Mouse (Mus musculus): ENCODE results near the gene Slx4ip. TPM values are rescaled to one million over a fixed set of nuclear protein-coding genes. Genes with fewer than 3 reads are reported as not detected.
"Not testable (repeated sequence)": the region's sequence is repeated elsewhere in the genome, so short reads cannot be mapped to it uniquely, and the experiment has no call there.

Slx4ip gene
- 1 to 10 TPM; 1.3 to 2.0 (median 1.5) TPM for total RNA-seq (2022)

DNA sequence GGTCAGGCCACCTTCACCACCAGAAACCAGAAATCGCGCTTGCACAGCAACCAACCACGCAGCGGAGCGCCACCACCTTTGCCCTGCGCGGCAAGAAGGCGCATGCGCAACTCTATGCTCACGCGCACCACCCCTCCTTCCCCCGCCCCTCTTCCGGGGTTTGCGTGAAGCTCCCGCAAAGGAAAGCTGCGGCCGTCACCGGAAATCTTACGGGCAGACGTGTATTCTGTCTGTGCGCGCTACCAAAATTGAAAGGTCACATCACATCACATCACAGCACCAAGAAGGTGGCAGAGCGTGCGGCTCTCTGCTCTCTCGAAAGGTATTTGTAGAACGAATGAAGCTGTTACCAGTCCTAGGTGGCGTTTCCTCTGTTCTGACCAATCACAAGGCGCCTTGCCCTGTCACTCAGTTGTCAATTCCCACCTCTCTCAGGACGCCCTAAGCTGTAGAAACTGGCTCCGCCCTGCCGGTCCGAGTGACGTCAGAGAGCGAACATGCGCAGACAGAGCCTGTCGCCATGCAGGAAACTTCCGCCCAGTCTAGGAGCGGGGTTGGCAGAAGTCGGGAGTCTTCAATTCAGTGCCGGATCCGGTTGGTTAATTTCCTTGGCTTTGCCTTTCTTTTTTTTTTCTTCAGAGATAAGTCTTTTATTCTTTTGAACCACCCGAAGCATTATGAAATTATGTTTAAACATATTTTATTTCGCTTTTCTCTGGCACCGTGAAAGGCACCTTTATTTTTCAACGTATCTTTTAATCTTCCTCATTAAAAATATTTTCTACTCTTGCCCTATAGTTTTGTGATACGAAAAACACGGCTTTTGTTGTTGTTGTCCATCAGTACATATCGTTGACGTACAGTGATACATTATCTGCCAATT lies at the start of gene Slx4ip, which contains the start of the genes AL731706.1 and Mkks:
Gene Slx4ip (plus strand): TSS at position 151 of the 883 bp plus-strand sequence.
Gene AL731706.1 (minus strand): TSS at position 322 of the 883 bp plus-strand sequence.
Gene Mkks (minus strand): TSS at position 322 of the 883 bp plus-strand sequence.
- DNase-seq (ENCODE audit: low spot score): peak; percentile 100

DNA sequence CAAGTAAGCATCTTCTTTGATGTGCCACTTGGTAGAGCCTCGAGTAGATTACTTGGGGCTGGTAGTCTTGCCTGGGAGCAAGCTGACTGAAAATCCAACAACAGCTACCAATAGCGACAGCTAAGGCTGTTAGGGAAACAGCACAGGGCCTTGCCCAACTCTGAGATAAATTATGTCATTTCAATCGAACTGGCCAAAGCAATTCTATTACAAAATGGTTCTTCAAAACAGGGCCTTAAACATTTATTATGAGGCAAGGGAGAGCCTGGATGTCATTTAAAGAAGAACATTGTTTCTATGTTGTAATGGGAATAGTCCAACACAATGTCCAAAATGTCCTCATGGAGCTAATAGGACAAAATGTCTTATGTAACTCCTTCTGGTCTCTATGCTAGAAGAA lies 40.7 kb upstream of the Slx4ip start:
- DNase-seq (ENCODE audit: low spot score): no peak

DNA sequence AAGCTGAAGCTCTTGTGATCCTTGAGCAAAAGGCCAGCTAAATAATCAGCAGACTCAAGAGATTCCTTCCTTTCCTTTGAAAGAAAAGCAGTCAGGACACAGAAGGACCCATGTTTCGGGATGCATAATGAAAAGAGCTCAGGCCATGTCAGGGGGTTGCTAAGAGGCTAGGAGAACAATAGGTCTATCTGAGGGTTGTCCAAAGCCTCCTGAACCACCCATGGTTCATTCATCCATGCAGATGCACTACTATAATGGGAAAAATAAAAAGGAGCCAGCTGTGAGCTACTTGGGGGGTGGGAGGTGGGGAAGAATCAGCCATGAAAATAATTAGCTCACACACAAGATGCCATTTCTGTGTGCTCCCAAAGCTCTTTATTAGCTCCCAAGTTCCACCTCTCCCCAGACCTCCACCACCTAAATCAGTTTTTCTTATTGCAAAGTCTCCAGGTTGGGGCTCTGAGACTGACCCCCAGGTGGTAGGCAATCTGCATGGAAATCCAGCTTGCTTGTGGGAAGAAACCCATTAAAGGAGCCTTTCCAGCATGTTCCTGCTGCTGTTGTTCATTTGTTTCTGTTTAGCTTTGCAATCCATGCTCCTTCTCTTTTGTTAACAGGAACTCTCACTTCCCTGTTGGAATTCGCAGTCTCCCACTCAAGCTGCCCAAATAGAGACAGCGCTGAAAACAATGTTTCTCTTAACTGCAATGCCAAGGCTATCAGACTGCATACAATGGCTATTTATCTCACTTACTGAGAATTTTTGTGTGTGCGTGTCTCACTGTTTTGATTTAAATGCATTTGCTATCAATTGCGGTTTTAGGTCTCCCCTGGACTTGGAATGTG lies 36.3 kb upstream of the Slx4ip start:
- DNase-seq (ENCODE audit: low spot score): no peak

DNA sequence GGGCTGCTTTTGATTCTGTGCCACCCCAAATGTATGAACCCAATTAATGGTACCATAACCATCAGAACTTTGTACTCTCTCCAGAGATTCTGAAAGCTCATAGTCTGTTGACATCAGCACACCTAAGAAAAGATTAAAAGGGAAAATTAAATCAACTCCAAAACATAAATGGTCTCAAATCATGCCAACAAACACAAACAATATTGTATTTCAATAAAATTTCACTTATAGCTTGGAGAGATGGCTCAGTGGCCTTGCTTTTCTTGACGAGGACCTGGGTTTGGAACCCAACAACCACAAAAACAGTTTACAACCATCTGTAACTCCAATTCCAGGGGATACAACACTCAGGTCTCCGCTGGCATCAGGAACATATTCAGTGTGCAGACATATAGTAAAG lies 5.4 kb upstream of the Slx4ip start, which contains the start of gene AL731706.2:
Gene AL731706.2 (minus strand): TSS at position 101 of the 400 bp plus-strand sequence.
- no peak for DNase-seq (ENCODE audit: low spot score)

DNA sequence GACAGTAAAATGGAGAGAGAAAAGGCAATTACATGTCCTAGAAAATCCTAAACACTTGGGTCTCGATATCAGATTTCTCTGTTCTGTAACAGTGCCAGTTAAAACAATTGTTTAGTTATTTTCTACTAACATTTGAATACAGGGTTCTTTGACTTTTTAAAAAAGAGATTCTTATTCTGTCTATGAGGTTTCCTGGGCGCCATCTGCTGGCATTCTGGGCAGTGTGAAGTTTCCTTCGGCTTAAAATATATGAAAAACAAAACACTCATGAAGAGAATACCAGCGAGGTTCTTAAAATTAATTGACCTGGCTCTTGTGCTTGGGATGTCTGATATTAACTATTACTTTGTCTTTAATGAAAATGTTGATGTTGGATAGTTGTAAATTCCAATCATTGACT lies 4.2 kb upstream of the Slx4ip start:
- peak; percentile 25 for DNase-seq (ENCODE audit: low spot score)

DNA sequence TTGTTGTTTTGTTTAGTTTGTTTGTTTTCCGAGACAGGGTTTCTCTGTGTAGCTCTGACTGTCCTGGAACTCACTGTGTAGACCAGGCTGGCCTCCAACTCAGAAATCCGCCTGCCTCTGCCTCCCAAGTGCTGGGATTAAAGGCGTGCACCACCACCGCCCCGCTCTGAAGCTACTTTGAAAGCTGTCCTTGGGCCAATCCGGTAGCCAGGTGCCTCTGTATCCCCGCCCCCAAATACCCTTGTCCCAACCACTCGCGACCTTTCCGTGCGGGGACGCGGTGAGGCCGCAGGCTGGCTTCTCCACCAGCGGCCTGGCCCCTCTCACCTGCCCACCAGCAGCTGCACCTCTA lies 326 bp upstream of the Slx4ip start:
- not testable (repeated sequence) for DNase-seq (ENCODE audit: low spot score)

DNA sequence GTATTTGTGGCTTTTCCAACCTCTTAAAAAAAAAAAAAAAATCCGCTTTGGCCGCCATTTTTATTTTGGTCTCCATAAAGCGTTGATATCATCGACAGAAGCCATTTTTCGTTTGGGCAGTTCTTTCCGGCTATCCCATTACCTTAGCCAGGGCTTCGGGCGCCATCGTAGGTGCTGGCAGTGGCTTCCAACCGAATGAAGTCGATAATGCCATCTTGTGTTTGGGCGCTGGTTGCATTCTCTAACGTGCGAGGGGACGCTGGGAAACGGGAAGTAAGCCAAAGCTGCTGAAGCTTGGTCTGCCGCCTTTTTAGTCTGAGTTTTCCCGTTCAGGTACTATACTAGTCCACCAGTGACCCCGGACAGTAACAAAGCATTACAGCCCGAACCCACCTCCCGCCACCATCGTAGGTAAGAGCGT lies 943 bp downstream of the Slx4ip start:
- DNase-seq (ENCODE audit: low spot score): peak; percentile 98

DNA sequence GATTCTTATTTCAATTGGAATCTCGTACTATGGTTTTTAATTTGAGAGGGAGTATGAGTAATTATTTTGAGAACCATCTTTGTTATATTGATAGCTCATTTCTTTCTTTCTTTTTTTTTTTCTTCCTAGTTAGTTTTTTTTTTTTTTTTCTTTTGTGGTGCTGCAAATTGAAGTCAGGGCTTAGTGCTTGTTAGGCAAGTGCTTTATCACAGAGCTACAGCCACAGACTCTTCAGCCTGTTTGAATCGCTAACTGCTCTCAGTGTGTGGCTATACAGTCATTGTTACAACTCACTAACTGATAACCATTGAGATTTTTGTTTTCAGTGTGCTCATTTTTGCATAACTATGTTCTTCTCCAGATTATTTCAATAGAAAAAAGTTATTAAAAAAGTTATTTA lies 3.5 kb downstream of the Slx4ip start:
- DNase-seq (ENCODE audit: low spot score): no peak

DNA sequence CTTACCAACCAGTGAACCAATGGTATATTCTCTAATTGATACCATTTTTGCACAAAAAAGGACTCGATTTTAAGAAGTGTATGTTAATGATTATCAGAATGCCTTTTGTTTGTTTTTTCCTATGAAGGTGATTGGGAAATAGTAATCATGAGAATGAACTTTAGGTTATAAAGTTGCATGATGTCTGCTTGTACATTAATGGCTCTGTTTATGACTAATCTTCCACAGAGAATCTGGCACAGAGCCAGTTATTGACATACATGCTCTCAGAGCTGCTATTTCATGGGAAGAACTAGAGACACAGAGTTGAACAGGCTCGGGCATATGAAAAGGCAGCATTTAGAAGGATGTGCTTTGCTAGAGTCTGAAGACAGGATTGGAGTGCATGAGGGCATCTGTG lies 5.1 kb downstream of the Slx4ip start:
- no peak for DNase-seq (ENCODE audit: low spot score)

DNA sequence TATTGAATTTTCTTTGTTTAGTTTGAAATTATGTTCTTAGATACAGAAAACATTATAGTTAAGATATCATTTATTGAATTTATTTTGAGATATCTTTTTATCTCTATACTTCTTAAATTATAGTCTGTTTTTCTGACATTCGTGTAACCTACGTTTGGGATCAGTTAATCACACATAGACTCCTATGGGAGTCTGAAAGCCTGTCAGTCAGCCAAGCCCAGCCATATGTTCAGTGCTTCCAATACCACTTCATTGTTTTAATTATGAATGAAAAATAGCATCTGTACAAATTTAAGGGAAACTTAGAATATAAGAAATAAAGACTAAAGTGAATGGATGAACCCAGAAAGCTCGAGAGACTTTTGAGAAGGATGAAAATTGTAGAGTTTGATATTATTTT lies 17.6 kb downstream of the Slx4ip start:
- no peak for DNase-seq (ENCODE audit: low spot score)

DNA sequence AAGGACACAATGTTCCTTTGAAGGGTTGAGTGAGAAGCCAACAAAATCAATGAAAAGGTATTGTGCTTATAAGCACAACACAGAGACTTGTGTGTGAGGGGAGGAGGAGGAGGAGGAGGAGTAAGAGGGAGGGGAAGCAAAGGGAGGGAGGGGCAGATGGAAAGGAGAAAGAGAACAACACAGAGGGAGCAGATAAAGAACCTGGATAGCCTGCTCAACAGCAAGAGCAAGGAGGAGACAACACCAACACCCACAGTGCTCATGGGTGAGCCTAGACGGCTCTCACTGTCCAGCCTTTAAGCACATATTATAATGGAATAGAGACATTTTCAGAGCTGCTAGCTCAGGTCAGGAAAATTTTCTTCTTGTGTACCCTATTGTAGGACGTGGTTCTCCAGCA lies 18.3 kb downstream of the Slx4ip start:
- no peak for DNase-seq (ENCODE audit: low spot score)

DNA sequence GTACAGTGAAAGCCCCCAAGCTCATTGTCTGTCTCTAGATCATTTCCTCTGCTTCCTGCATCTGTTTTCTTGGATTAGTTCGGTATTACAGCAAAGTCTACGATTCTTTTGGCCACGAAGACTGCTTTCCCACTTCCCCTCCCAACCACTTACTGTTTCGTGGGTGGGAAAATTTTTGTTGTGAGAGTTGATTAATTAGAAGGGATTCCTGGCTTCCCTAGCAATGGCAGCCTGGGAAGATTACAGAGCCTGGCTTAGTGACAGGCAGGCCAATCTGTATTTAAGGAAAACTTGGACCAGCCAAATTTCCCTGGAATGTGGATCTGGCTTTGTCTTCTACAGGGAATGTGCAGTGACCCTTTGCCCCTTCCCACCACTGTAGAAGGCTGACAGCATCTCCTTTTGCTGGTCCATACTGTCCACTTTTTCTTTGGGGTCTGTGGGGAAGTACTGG lies 21.0 kb downstream of the Slx4ip start:
- DNase-seq (ENCODE audit: low spot score): peak; percentile 31

DNA sequence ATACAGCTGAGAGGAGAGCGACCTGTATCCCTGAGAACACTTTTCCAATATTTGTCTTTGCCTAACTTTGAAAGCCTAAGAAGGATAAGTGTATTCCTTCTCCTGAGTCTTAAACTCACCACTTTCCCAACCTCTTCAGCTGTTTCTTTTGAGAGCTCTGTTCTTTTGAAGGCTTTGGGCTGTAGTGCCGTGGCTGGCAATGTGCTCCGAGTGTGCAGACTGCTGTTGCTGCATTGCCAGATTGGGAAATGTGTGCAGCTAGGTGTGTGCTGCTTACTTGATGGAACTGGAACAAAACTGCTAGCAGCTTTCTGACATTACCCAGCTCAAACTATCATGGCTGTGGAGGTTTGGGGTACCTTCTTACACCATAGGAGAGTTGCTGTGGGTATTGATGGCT lies 22.0 kb downstream of the Slx4ip start:
- DNase-seq (ENCODE audit: low spot score): no peak

DNA sequence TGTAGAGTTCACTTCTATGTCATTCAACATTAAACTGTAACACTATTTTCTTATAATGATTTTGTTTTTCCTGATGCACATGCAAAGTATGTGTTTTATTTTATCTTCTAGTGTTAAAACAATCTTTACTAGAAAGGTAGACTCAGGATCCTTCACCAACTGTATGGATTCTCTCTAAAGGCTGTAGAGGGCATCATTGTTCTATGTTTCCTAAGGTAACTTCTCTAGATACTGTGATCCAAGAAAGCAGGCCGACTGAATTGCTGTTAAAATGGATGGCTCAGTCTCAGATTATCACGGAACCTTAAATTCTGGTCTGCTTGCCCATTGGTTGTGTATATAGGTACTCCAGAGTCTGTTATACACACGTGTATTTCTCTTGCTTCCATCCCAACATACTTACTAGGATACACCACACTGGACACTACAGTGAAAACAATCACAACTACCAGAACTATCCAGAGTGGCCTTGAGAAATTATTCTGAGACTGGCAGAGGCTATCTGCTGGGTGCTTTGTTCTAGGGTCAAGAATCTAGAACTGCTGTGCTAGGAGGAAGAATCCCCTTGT lies 23.4 kb downstream of the Slx4ip start:
- DNase-seq (ENCODE audit: low spot score): peak; percentile 19

DNA sequence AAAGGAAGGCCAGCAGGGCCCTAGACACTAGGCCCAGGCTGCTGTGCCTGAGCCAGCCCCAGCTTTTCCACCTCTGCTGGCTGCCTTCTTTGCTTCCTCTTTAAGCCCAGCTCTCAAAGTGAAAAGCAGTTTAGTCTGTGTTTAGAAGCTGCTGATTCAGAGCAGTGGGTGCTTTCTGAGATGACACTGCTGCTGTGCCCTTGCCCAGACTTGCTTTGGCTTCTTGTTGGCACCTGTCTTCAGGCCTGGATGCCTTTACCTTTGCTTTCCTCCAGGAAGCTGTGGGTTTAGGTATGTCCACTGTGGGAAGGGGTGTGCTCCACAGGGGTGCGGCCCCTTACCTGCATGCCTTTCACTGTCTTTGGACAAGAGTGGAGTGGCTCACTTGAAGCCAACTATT lies 28.4 kb downstream of the Slx4ip start:
- DNase-seq (ENCODE audit: low spot score): no peak

DNA sequence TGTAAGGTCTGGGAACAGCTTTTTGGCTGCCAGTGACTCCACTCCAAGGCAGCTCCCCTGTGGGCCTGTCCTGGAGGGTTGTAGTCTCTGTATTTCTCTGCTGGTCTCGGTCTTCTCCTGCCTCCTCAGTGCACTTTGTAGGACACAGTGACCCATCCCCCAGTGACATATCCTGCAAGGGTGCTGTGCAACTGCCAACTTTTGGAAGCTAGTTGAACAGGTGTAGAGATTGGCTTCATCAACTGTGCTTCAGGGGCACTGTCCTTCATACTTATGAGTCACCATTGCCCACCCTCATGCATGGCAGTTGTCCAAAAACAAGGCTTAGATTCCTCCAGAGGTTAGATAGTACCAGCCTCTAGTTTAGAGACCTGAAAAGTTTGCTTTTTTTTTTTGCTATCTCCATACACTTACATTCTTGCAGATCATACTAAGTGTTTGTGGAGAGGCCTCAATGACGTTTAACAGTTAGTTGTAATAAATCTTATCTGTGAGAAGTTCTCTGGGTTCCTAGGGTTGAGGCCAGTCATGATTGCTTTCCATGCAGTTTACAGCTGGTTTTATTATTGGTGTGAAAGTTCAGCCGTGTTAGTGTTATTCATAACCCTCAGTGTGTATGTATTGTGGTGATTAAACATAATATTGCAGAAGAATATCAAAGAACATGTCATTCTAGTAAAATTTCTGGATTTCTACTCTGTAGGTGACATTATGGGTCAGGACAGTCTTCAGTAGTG lies 29.4 kb downstream of the Slx4ip start:
- DNase-seq (ENCODE audit: low spot score): no peak

DNA sequence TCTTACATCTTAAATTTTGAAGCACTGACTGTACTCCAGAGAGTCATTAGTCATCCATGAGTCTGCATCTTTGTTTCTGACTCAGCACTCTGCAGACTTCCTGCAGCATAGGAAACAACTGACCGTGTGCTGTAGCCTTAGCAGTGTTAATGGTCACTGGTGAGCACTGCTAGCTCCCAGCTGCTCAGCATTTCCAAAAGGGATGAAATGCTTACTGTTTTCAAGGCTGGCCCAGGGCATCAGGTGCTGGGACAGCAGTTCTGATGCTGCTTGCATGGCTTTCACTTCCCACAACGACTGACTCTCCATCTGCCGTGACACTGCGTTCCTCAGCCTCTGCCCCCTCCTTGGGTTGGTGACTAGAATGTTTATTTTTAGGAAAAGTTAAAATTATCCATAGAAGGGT lies 30.0 kb downstream of the Slx4ip start:
- no peak for DNase-seq (ENCODE audit: low spot score)

DNA sequence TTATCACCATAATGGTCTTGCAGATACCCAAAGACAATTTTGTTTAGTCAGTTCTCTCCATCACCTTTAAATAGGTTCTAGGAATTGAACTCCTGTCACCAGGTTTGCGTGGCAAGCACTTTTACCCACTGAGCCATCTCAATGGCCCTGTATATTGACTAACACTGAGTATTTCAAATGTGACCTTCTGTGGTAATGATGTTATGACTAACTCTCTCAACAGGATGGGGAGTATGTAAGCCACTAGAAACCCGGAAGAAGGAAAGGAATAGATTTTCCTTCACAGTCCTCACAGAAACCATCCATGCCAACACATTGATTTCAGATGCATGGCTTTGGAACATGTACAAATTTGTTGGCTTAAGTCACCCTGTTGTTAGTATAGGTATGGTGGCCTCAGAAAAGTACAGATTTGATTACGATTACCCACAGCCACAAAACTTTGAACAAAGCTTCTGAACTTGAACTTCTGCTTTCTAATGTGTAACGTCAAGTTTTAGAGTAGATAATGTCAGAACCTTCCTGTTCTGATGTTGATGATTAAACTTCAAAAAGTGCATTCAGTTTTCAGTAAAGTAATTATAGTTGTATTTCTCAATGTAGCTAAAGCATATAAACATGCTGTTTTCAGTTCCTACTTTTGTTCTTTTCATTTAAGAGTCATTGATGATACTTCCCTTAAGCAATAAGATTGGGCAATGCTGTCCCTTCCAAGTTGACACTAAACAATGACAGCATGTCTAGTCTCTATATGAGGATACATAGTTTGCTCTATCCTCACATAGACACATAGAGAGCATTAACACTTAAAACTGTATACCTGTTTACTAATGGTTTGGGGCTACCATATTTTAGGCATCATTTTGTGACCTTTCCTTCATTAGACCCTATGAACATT lies 45.6 kb downstream of the Slx4ip start:
- no peak for DNase-seq (ENCODE audit: low spot score)

DNA sequence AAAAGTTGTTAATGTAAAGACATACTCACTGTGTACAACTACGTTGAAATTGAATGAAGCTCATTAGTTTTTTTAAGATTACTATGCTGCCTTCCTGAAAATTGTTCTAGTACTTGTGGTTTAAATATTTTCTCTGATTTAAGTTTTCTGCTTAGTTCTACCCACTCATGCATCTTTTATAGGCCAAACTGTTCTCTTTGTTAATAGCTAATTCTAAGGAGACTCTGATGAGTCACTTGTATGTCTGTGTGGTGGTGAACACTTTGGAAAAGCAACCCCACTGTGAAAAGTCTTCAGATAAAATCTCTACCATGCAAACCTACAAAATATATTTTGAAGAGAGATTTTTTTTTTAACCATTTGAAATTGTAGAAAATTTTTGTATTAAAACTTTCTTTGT lies 47.2 kb downstream of the Slx4ip start:
- DNase-seq (ENCODE audit: low spot score): no peak

DNA sequence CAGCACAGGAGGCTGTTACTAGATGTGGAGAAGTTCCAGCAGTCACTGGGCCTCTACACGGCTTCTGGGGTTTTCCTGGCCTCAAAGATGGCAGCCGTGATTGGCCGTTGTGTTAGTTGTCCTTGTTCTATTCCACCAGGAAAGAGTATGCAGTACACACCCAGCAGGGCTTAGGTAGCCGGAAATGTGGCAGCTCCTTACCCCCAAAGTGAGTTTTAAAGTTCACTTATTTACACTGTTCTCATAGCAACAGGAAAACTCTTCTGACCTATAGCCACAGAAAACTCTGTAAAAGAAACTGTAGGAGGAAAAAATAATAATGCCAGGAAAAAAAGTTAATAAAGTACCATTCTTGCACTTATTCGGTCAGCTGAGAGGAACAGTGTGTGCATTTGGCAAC lies 55.3 kb downstream of the Slx4ip start:
- DNase-seq (ENCODE audit: low spot score): no peak

Data from heart, adult 8-10 months (tissue).